In genomic region chr1:128654099-128654862, GRCm38 (mm10) we compare ENCODE assay signal across 32 mouse cellular contexts.
DNase-seq lines count a peak whose midpoint lies in the region; ATAC-seq and TF ChIP-seq lines count a peak whose summit lies in the region.
"Had no signal": no experiment of that assay in that cellular context is flagged by ENCODE, and none has a peak within 500 bp of the region (broad histone marks: within the 10 kb centered on the region; RNA-seq: fewer than 3 reads in every experiment).

No protein-coding gene starts in this region.

- H3K4me2 ChIP-seq in intestine, embryonic 14.5 days (ENCODE audit: low read length), result no peak overlapping the region
- H3K4me2 ChIP-seq in intestine, postnatal 0 days (replicated peaks; ENCODE audit: low read depth), result no peak overlapping the region
- no peak overlapping the region for H3K4me2 ChIP-seq in lung, embryonic 14.5 days
- H3K4me2 ChIP-seq in stomach, embryonic 14.5 days (replicated peaks; ENCODE audit: low read depth, low read length), result no peak overlapping the region
- H3K4me2 ChIP-seq: heart, embryonic 11.5 days; hindbrain, embryonic 15.5 days; limb, embryonic 13.5 days; liver, embryonic 11.5 days; midbrain, embryonic 13.5 days; neural tube, embryonic 15.5 days had no signal

- H3K36me3 ChIP-seq in intestine, embryonic 14.5 days (ENCODE audit: control insufficient read depth, insufficient read depth, low read length), result no peaks in the 10 kb centered on the region
- H3K36me3 ChIP-seq in intestine, postnatal 0 days (ENCODE audit: control insufficient read depth, insufficient read depth), result no peaks in the 10 kb centered on the region
- H3K36me3 ChIP-seq in lung, embryonic 14.5 days (ENCODE audit: insufficient read depth), result no peaks in the 10 kb centered on the region
- no peaks in the 10 kb centered on the region for H3K36me3 ChIP-seq in ES-E14 (ENCODE audit: control insufficient read depth, insufficient read depth, low read length, poor library complexity, severe bottlenecking)
- H3K36me3 ChIP-seq in stomach, embryonic 14.5 days (ENCODE audit: control insufficient read depth, insufficient read depth, low read length), result no peaks in the 10 kb centered on the region
- H3K36me3 ChIP-seq: hindbrain, embryonic 10.5 days; hindbrain, embryonic 15.5 days; limb, embryonic 13.5 days; midbrain, embryonic 13.5 days; neural tube, embryonic 15.5 days had no signal

- no peaks in the 10 kb centered on the region for H3K9me3 ChIP-seq in intestine, embryonic 14.5 days (ENCODE audit: control insufficient read depth, low read length)
- H3K9me3 ChIP-seq in intestine, postnatal 0 days (ENCODE audit: control insufficient read depth), result no peaks in the 10 kb centered on the region
- no peaks in the 10 kb centered on the region for H3K9me3 ChIP-seq in lung, embryonic 14.5 days (ENCODE audit: low read depth, low read length)
- H3K9me3 ChIP-seq in ES-E14 (ENCODE audit: control insufficient read depth, insufficient read depth, low read depth, low read length), result no peaks in the 10 kb centered on the region
- H3K9me3 ChIP-seq in stomach, embryonic 14.5 days (ENCODE audit: control insufficient read depth, low read depth, low read length), result no peaks in the 10 kb centered on the region; the same call in 1 of the 2 replicates
- H3K9me3 ChIP-seq: hindbrain, embryonic 10.5 days; hindbrain, embryonic 15.5 days; limb, embryonic 13.5 days; midbrain, embryonic 13.5 days; neural tube, embryonic 15.5 days had no signal

- 0 out of 2 replicates have a peak overlapping the region, but pooled peaks have one; percentile 6 for H3K27ac ChIP-seq in intestine, embryonic 14.5 days (ENCODE audit: low read depth)
- H3K27ac ChIP-seq in intestine, postnatal 0 days (ENCODE audit: low read depth, low read length), result no peak overlapping the region
- peak overlapping the region; percentile 78 for H3K27ac ChIP-seq in lung, embryonic 14.5 days (ENCODE audit: low read depth)
- H3K27ac ChIP-seq in ES-E14 (ENCODE audit: insufficient read depth, low read depth, low read length, poor library complexity, severe bottlenecking), result no peak overlapping the region
- peak overlapping the region; percentile 66; the same call in 1 of the 2 replicates for H3K27ac ChIP-seq in stomach, embryonic 14.5 days (ENCODE audit: low read length)
- H3K27ac ChIP-seq: gastrocnemius, adult 2 months; hindbrain, embryonic 10.5 days; hindbrain, embryonic 15.5 days; layer of hippocampus, adult 2 months; left cerebral cortex, adult 2 months; limb, embryonic 13.5 days; midbrain, embryonic 13.5 days; neural tube, embryonic 15.5 days had no signal

- ATAC-seq in intestine, embryonic 14.5 days (replicated peaks; ENCODE audit: low FRiP score, low TSS enrichment, low read depth), result peak; percentile 42; the same call in 1 of the 2 replicates
- no peak for ATAC-seq in intestine, postnatal 0 days
- ATAC-seq in lung, embryonic 14.5 days (ENCODE audit: insufficient read depth), result peak; percentile 57
- ATAC-seq in stomach, embryonic 14.5 days (ENCODE audit: insufficient number of reproducible peaks, insufficient read depth, low FRiP score, low read depth), result peak; percentile 81
- ATAC-seq in CD4-positive, CD25-positive, alpha-beta regulatory T cell, adult 4 months, result no peak
- ATAC-seq: activated CD4-positive, CD25-positive, alpha-beta regulatory T cell, adult 4 months; forebrain, embryonic 16.5 days; inflammation-experienced regulatory T-cells, adult 6 months; midbrain, embryonic 13.5 days had no signal

- H3K4me3 ChIP-seq in intestine, embryonic 14.5 days (ENCODE audit: low read depth, low read length), result no peak overlapping the region
- H3K4me3 ChIP-seq in intestine, postnatal 0 days (ENCODE audit: low read depth, low read length), result no peak overlapping the region
- no peak overlapping the region for H3K4me3 ChIP-seq in lung, embryonic 14.5 days (ENCODE audit: low read depth, low read length)
- H3K4me3 ChIP-seq in ES-E14 (ENCODE audit: insufficient read depth in 1 of 2, low read depth in 1 of 2, low read length in 2 of 2, poor library complexity in 1 of 2, severe bottlenecking in 1 of 2), result no peak overlapping the region
- no peak overlapping the region for H3K4me3 ChIP-seq in stomach, embryonic 14.5 days (ENCODE audit: low read depth, low read length)
- H3K4me3 ChIP-seq: erythroblast, embryonic 14.5 days; gastrocnemius, adult 2 months; hindbrain, embryonic 10.5 days; hindbrain, embryonic 15.5 days; layer of hippocampus, adult 2 months; left cerebral cortex, adult 2 months; limb, embryonic 13.5 days; midbrain, embryonic 13.5 days; neural tube, embryonic 15.5 days had no signal

- no peak for TF ChIP-seq CTCF in intestine, postnatal 0 days (IDR thresholded peaks at IDR 0.05; ENCODE audit: low read depth)
- no peak for TF ChIP-seq CTCF in lung, embryonic 14.5 days (IDR thresholded peaks at IDR 0.05; ENCODE audit: low read depth)

- no peak for DNase-seq in intestine, embryonic 14.5 days (ENCODE audit: low spot score)
- peak; percentile 34 for DNase-seq in lung, embryonic 14.5 days
- no peak for DNase-seq in lung, postnatal 25 days (ENCODE audit: low spot score)
- DNase-seq in ES-E14 (ENCODE audit: low read depth, low spot score), result peak; percentile 7
- DNase-seq in ovary, postnatal 14 days (ENCODE audit: low spot score), result no peak
- DNase-seq: adrenal gland, adult 2 months; adrenal gland, postnatal 36 days; cerebellum, adult 2 months; cerebellum, postnatal 14 days; gastrocnemius, adult 2 months; gastrocnemius, postnatal 36 days; heart, adult 18-20 months; kidney, postnatal 25 days; lung, postnatal 10 days; right cerebral cortex, adult 18-20 months; spleen, adult 18-20 months had no signal

- H3K27me3 ChIP-seq in intestine, embryonic 14.5 days (replicated peaks; ENCODE audit: control insufficient read depth, insufficient read depth, low read length), result no peaks in the 10 kb centered on the region
- no peaks in the 10 kb centered on the region for H3K27me3 ChIP-seq in intestine, postnatal 0 days (replicated peaks; ENCODE audit: control insufficient read depth, insufficient read depth, low read length)
- no peaks in the 10 kb centered on the region for H3K27me3 ChIP-seq in lung, embryonic 14.5 days (ENCODE audit: insufficient read depth, low read length)
- no peaks in the 10 kb centered on the region for H3K27me3 ChIP-seq in stomach, embryonic 14.5 days (ENCODE audit: control insufficient read depth, insufficient read depth, low read length)
- H3K27me3 ChIP-seq: hindbrain, embryonic 15.5 days; limb, embryonic 13.5 days; neural tube, embryonic 15.5 days had no signal

- in situ Hi-C loops in ES-E14 (cut with MboI; ENCODE audit: low sequenced_read_pairs in 2 of 2, unreplicated experiment in 2 of 2), result no loop called here

- H3K4me1 ChIP-seq in intestine, embryonic 14.5 days (replicated peaks; ENCODE audit: control insufficient read depth, insufficient read depth, low read length), result peaks cover 4% of the 10 kb centered on the region; the same call in 1 of the 2 replicates
- no peaks in the 10 kb centered on the region for H3K4me1 ChIP-seq in intestine, postnatal 0 days (replicated peaks; ENCODE audit: control insufficient read depth, insufficient read depth, low read length)
- peaks cover 9% of the 10 kb centered on the region; the same call in 1 of the 2 replicates for H3K4me1 ChIP-seq in lung, embryonic 14.5 days (ENCODE audit: insufficient read depth)
- no peaks in the 10 kb centered on the region for H3K4me1 ChIP-seq in ES-E14 (ENCODE audit: control insufficient read depth in 2 of 2, insufficient read depth in 2 of 2, low read length in 2 of 2, poor library complexity in 1 of 2)
- no peaks in the 10 kb centered on the region for H3K4me1 ChIP-seq in stomach, embryonic 14.5 days (ENCODE audit: control insufficient read depth, insufficient read depth, low read length)
- H3K4me1 ChIP-seq: limb, embryonic 13.5 days had no signal

- H3K9ac ChIP-seq in intestine, embryonic 14.5 days (ENCODE audit: low read length), result no peak overlapping the region
- H3K9ac ChIP-seq in intestine, postnatal 0 days (ENCODE audit: low read depth, low read length), result no peak overlapping the region
- H3K9ac ChIP-seq in lung, embryonic 14.5 days, result no peak overlapping the region
- no peak overlapping the region for H3K9ac ChIP-seq in ES-E14 (ENCODE audit: insufficient read depth, low read depth, low read length, poor library complexity, severe bottlenecking)
- H3K9ac ChIP-seq in stomach, embryonic 14.5 days (replicated peaks; ENCODE audit: low read depth, low read length), result no peak overlapping the region
- H3K9ac ChIP-seq: hindbrain, embryonic 15.5 days; limb, embryonic 13.5 days; midbrain, embryonic 13.5 days; neural tube, embryonic 15.5 days had no signal

- 42% methylated on average over 5 of the region's 5 CpGs for WGBS in intestine, embryonic 14.5 days
- WGBS in intestine, postnatal 0 days, result 49% methylated on average over 5 of the region's 5 CpGs
- 29% methylated on average over 5 of the region's 5 CpGs for WGBS in lung, embryonic 14.5 days
- WGBS in stomach, embryonic 14.5 days, result 38% methylated on average over 5 of the region's 5 CpGs

TF ChIP-seq in ES-E14, 5 proteins besides CTCF, POLR2A, EP300 and RAD21:
- TF ChIP-seq ZNF384 (IDR thresholded peaks at IDR 0.05; ENCODE audit: low read depth, low read length) (no peak), MAFK (IDR thresholded peaks at IDR 0.05; ENCODE audit: insufficient read depth, low read depth, low read length) (no peak), ZC3H11A (IDR thresholded peaks at IDR 0.05; ENCODE audit: borderline replicate concordance, low read depth, low read length) (no peak), HCFC1 (IDR thresholded peaks at IDR 0.05; ENCODE audit: borderline replicate concordance, insufficient read depth, low read length) (no peak), CHD2 (IDR thresholded peaks at IDR 0.05; ENCODE audit: low read depth, low read length) (no peak)

Comparison
In these comparisons a context has a peak if more than half of its experiments do, and no peak if none do; other contexts are left out.
1. ATAC-seq: peak in intestine, embryonic 14.5 days (single experiment), lung, embryonic 14.5 days (single experiment) and stomach, embryonic 14.5 days (single experiment); none in intestine, postnatal 0 days (single experiment) and CD4-positive, CD25-positive, alpha-beta regulatory T cell, adult 4 months (single experiment).
2. DNase-seq: peak in lung, embryonic 14.5 days (single experiment) and ES-E14 (single experiment); none in intestine, embryonic 14.5 days (single experiment), lung, postnatal 25 days (single experiment) and ovary, postnatal 14 days (single experiment).
3. H3K27ac ChIP-seq: peak in intestine, embryonic 14.5 days (single experiment), lung, embryonic 14.5 days (single experiment) and stomach, embryonic 14.5 days (single experiment); none in intestine, postnatal 0 days (single experiment) and ES-E14 (single experiment).